Mouse (Mus musculus) megakaryocyte-erythroid progenitor cell, adult 5-6 weeks (primary cell): Measurements from ENCODE around the gene Acd. TPM values are rescaled to one million over a fixed set of nuclear protein-coding genes. Genes with fewer than 3 reads are reported as not detected.

ENCODE experiments used
- ATAC-seq: replicated peaks from 2 replicates; pipeline ENCODE4 v1.8.0; 2016; ENCODE audit warnings: mild to moderate bottlenecking, inconsistent platforms; ENCODE audit not compliant: severe bottlenecking, poor library complexity, low FRiP score, low TSS enrichment
- total RNA-seq, 2 experiments: library from RNA; stranded (forward) in 1 of 2; stranded (reverse) in 1 of 2; fragments of 200-1000, 215-1000 nt in 1 of 2; fragments of >200 nt in 1 of 2; fragmentation: Nextera tagmentation in 1 of 2; gene quantifications; 2 replicates each; pipeline ENCODE4 v1.2.3; 2014 to 2017

The Acd gene
- total RNA-seq, 2 experiments from 2014 or later, result 46.8 to 83.6 TPM

DNA sequence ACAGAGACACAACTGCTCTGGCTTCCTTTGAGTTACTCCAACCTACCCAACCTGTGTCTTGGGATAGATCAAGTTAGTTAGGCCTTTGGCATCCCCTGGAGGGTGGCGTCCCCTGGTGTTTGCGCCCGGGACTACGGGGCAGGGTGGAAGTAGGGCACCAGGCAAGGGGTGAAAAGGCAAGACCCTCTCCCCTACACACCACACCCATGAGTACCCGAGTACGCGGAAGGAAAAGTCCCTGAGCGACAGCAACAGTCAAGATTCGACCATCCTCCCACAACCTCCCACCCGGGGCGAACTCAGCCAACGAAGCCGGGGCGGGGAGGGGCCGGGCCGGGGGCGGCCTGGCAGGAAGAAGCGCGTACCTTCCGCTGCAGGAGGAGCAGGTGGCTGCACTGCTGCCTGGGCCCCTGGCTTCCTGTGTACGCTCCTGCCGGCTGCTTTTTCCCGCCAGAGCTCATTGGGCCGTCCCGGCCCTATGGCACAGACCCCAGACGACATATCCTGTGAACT lies 15.1 kb downstream of the Acd start, which contains the start of gene Carmil2:
Gene Carmil2, plus strand, starts transcription at position 479 of the 513 bp plus-strand sequence.
- ATAC-seq, result peak; percentile 66; the same call in 1 of the 2 replicates

DNA sequence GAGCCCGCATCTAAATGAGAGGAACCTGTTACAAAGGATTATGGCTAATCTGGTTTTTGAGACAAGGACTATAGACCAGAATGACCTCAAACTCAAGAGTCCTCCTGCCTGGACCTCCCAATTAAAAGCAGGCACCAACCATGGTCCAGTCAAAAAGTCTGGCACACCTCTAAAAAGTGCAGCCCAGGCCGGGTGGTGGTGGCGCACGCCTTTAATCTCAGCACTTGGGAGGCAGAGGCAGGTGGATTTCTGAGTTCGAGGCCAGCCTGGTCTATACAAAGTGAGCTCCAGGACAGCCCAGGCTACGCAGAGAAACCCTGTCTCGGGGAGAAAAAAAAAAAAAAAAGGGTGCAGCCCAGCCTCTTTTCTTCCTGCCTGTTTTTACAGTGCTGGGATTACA lies 15.6 kb downstream of the Acd start:
- no peak for ATAC-seq

DNA sequence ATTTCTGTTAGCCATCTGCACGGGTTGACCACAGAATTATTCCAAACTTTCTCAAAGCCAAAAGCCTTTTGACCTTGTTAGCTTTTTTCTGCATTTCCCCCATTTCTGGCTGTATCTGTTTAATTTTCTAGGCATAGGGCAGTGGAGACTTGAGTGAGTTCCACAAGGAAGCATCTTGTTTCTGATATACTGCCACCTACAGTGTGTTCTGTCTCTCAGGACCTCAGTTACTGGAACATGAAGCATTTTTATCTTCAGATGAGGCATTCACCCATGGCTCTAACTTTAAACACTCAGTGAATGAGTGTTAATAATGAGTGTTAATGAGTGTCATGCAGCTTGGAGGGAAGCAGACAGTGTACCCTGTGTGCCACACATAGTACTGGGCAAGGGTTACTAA lies 23.0 kb downstream of the Acd start:
- ATAC-seq, result no peak

DNA sequence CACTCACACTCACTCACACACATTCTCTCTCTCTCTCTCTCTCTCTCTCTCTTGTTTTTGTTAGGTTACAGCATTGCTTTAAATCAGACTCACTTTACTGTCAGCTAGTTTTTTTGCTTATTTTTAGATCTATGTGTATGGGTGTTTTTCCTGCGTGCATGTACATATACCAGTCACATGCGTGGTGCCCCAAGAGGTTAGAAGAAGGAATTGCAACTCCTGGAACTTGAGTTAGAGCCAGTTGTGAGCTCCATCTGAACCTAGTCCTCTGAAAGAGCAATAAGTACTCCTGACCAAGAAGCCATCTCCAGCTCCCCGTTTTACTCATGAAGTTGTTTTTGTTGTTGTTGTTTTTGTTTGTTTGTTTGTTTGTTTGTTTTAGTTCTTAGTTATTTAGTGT lies 39.7 kb downstream of the Acd start:
- peak; percentile 82 for ATAC-seq

DNA sequence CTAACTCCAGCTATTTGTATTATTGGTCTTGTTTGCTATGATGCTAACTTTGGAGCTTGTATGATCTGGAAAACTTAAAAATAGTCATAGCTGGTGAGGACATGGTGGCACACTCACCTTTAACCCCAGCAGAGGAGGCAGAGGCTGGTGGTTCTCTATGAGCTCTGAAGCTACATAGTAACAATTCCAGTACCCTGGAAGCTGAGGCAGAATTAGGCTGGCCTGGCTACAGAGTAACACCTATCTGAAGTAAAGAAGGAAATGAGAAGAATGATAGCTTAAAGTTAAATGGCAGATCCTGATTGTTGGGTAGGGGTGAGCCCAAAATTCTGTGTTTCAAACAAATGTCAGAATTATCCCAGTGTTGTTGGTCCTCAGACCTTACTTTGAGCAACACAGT lies 43.3 kb downstream of the Acd start:
- ATAC-seq, result no peak

DNA sequence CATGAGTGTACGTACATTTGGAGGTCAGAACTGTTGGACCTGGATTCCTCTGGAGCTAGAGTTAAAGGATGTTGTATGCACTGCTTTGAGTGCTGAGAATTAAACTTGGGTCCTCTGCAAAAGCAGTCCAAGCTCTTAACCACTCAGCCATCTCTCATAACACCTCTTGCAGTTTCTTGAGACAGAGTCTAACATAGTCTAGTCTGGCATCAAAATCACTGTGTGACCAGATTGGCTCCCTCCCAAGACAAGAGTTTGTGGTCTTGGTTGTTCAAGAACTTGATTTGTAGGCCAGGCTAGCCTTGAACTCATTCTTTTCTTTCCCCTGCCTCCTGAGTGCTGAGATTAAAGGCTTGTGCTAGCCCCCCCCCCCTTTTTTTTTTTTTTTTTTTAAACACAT lies 52.0 kb downstream of the Acd start:
- ATAC-seq, result no peak

Other genes starting within 250 kb of the Acd start
- 0.45 and 1.4 TPM in 2 replicates for gene Tppp3, start 229.6 kb downstream of the Acd start, total RNA-seq (2014; fragmentation: Nextera tagmentation)
- 1.3 TPM in 1 of 2 replicates, not detected in the other for gene Tppp3, start 229.6 kb downstream of the Acd start, total RNA-seq (2017)
- gene Zdhhc1, start 204.2 kb downstream of the Acd start, total RNA-seq (2014; fragmentation: Nextera tagmentation), result 8.4 and 12.8 TPM in 2 replicates
- 2.2 and 3.8 TPM in 2 replicates for gene Zdhhc1, start 204.2 kb downstream of the Acd start, total RNA-seq (2017)
- gene Hsd11b2, start 182.3 kb downstream of the Acd start, total RNA-seq (2014; fragmentation: Nextera tagmentation), result 0.20 TPM in 1 of 2 replicates, not detected in the other
- 0.19 TPM in 1 of 2 replicates, not detected in the other for gene Hsd11b2, start 182.3 kb downstream of the Acd start, total RNA-seq (2017)
- gene Atp6v0d1, start 135.1 kb downstream of the Acd start, total RNA-seq (2014; fragmentation: Nextera tagmentation), result 51.9 and 70.3 TPM in 2 replicates
- 21.0 and 32.0 TPM in 2 replicates for gene Atp6v0d1, start 135.1 kb downstream of the Acd start, total RNA-seq (2017)
- gene Ripor1, start 95.8 kb downstream of the Acd start, total RNA-seq (2014; fragmentation: Nextera tagmentation), result 148 and 206 TPM in 2 replicates
- gene Ripor1, start 95.8 kb downstream of the Acd start, total RNA-seq (2017), result 16.7 and 20.6 TPM in 2 replicates
- 96.1 and 112 TPM in 2 replicates for gene Ctcf, start 64.5 kb downstream of the Acd start, total RNA-seq (2014; fragmentation: Nextera tagmentation)
- 113 and 160 TPM in 2 replicates for gene Ctcf, start 64.5 kb downstream of the Acd start, total RNA-seq (2017)
- not detected in 2 replicates for gene Agrp, start 63.7 kb downstream of the Acd start, total RNA-seq (2014; fragmentation: Nextera tagmentation)
- not detected in 2 replicates for gene Agrp, start 63.7 kb downstream of the Acd start, total RNA-seq (2017)
- gene Carmil2, start 14.8 kb downstream of the Acd start, total RNA-seq (2014; fragmentation: Nextera tagmentation), result 5.7 and 7.1 TPM in 2 replicates
- gene Carmil2, start 14.8 kb downstream of the Acd start, total RNA-seq (2017), result 1.1 and 2.7 TPM in 2 replicates
- gene Pard6a, start within 50 bp of the Acd start, total RNA-seq (2014; fragmentation: Nextera tagmentation), result 9.1 and 16.5 TPM in 2 replicates
- gene Pard6a, start within 50 bp of the Acd start, total RNA-seq (2017), result 2.6 and 13.0 TPM in 2 replicates
- gene 4933405L10Rik, start 6.6 kb upstream of the Acd start, total RNA-seq (2014; fragmentation: Nextera tagmentation), result not detected in 2 replicates
- not detected in 2 replicates for gene 4933405L10Rik, start 6.6 kb upstream of the Acd start, total RNA-seq (2017)
- gene Enkd1, start 7.1 kb upstream of the Acd start, total RNA-seq (2014; fragmentation: Nextera tagmentation), result 15.8 and 25.4 TPM in 2 replicates
- 7.4 and 9.9 TPM in 2 replicates for gene Enkd1, start 7.1 kb upstream of the Acd start, total RNA-seq (2017)
- 2.3 and 2.7 TPM in 2 replicates for gene Gfod2, start 57.6 kb upstream of the Acd start, total RNA-seq (2014; fragmentation: Nextera tagmentation)
- gene Gfod2, start 57.6 kb upstream of the Acd start, total RNA-seq (2017), result 3.1 and 9.8 TPM in 2 replicates
- 34.9 and 36.4 TPM in 2 replicates for gene Ranbp10, start 126.2 kb upstream of the Acd start, total RNA-seq (2014; fragmentation: Nextera tagmentation)
- 8.3 and 16.0 TPM in 2 replicates for gene Ranbp10, start 126.2 kb upstream of the Acd start, total RNA-seq (2017)
- not detected in 2 replicates for gene Tsnaxip1, start 126.6 kb upstream of the Acd start, total RNA-seq (2014; fragmentation: Nextera tagmentation)
- gene Tsnaxip1, start 126.6 kb upstream of the Acd start, total RNA-seq (2017), result not detected in 2 replicates
- 32.0 and 47.6 TPM in 2 replicates for gene Cenpt, start 152.2 kb upstream of the Acd start, total RNA-seq (2014; fragmentation: Nextera tagmentation)
- gene Cenpt, start 152.2 kb upstream of the Acd start, total RNA-seq (2017), result 14.2 and 20.0 TPM in 2 replicates
- 24.4 and 27.1 TPM in 2 replicates for gene Thap11, start 154.0 kb upstream of the Acd start, total RNA-seq (2014; fragmentation: Nextera tagmentation)
- gene Thap11, start 154.0 kb upstream of the Acd start, total RNA-seq (2017), result 18.5 and 33.4 TPM in 2 replicates
- gene Nutf2, start 159.5 kb upstream of the Acd start, total RNA-seq (2014; fragmentation: Nextera tagmentation), result 174 and 237 TPM in 2 replicates
- 29.3 and 101 TPM in 2 replicates for gene Nutf2, start 159.5 kb upstream of the Acd start, total RNA-seq (2017)
- 45.9 and 46.3 TPM in 2 replicates for gene Edc4, start 179.8 kb upstream of the Acd start, total RNA-seq (2014; fragmentation: Nextera tagmentation)
- gene Edc4, start 179.8 kb upstream of the Acd start, total RNA-seq (2017), result 25.9 and 38.4 TPM in 2 replicates
- 2.0 and 3.3 TPM in 2 replicates for gene Nrn1l, start 192.5 kb upstream of the Acd start, total RNA-seq (2014; fragmentation: Nextera tagmentation)
- gene Nrn1l, start 192.5 kb upstream of the Acd start, total RNA-seq (2017), result not detected in 2 replicates
- gene Pskh1, start 199.3 kb upstream of the Acd start, total RNA-seq (2014; fragmentation: Nextera tagmentation), result 16.8 and 17.5 TPM in 2 replicates
- gene Pskh1, start 199.3 kb upstream of the Acd start, total RNA-seq (2017), result 15.4 and 17.3 TPM in 2 replicates
- gene Ctrl, start 232.8 kb upstream of the Acd start, total RNA-seq (2014; fragmentation: Nextera tagmentation), result 1.6 TPM in 1 of 2 replicates, not detected in the other
- not detected in 2 replicates for gene Ctrl, start 232.8 kb upstream of the Acd start, total RNA-seq (2017)
- gene Psmb10, start 237.3 kb upstream of the Acd start, total RNA-seq (2014; fragmentation: Nextera tagmentation), result 93.9 and 150 TPM in 2 replicates
- 29.5 and 38.9 TPM in 2 replicates for gene Psmb10, start 237.3 kb upstream of the Acd start, total RNA-seq (2017)
- 3.7 and 4.6 TPM in 2 replicates for gene Lcat, start 242.3 kb upstream of the Acd start, total RNA-seq (2014; fragmentation: Nextera tagmentation)
- 1.5 TPM in 1 of 2 replicates, not detected in the other for gene Lcat, start 242.3 kb upstream of the Acd start, total RNA-seq (2017)